In the genomic region with DNA sequence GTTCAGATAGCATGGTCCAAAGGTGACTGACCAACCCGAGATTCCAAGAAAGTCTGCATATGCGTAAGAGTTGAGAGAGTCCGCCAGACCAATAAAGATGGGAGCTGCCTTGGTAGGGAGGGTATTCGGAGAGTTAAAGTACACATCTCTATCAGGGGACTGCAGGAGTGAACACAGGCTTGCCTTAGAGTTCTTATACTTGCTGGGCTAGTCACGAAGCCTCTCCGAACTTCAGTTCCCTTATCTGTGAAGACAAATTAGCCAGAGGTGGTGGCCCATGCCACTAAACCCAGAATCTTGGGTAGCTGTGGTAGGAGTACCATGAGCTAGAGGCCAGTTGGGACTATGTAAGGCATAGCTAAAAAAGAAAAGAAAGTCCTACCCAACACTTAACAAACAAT, we compare ENCODE assay signal across 8 mouse cellular contexts. TPM values are rescaled to one million over a fixed set of nuclear protein-coding genes. Genes with fewer than 3 reads are reported as not detected.
DNase-seq lines count a peak whose midpoint lies in the region; ATAC-seq and TF ChIP-seq lines count a peak whose summit lies in the region.

No protein-coding gene starts in this region.

- peak overlapping the region; percentile 96; the same call in 1 of the 2 replicates for H3K9ac ChIP-seq in liver, embryonic 13.5 days
- H3K9ac ChIP-seq in stomach, postnatal 0 days (ENCODE audit: low read length) = no peak overlapping the region

- ATAC-seq in liver, embryonic 13.5 days (ENCODE audit: low read depth) = peak; percentile 60
- ATAC-seq in stomach, postnatal 0 days (ENCODE audit: low FRiP score, low TSS enrichment) = peak; percentile 92
- no peak for ATAC-seq in inflammation-experienced regulatory T-cells, adult 6 months

- no peak for TF ChIP-seq CTCF in stomach, postnatal 0 days (IDR thresholded peaks at IDR 0.05; ENCODE audit: low read depth)

- WGBS in hindbrain, embryonic 10.5 days = 74% methylated on average over 6 of the region's 6 CpGs
- WGBS in liver, embryonic 13.5 days (ENCODE audit: insufficient replicate concordance) = 20% methylated on average over 6 of the region's 6 CpGs
- 46% methylated on average over 6 of the region's 6 CpGs for WGBS in stomach, postnatal 0 days

- peak overlapping the region; percentile 99; the same call in 1 of the 2 replicates for H3K27ac ChIP-seq in hindbrain, embryonic 10.5 days
- H3K27ac ChIP-seq in liver, embryonic 13.5 days = peak overlapping the region; percentile 98
- H3K27ac ChIP-seq in stomach, postnatal 0 days (replicated peaks) = peak overlapping the region; percentile 100

- H3K4me1 ChIP-seq in hindbrain, embryonic 10.5 days (replicated peaks) = peaks cover 25% of the 10 kb centered on the region
- H3K4me1 ChIP-seq in liver, embryonic 13.5 days (replicated peaks) = peaks cover 33% of the 10 kb centered on the region
- H3K4me1 ChIP-seq in stomach, postnatal 0 days (replicated peaks; ENCODE audit: control insufficient read depth, insufficient read depth) = peaks cover 4% of the 10 kb centered on the region; the same call in 1 of the 2 replicates

- H3K4me2 ChIP-seq in liver, embryonic 13.5 days = peak overlapping the region; percentile 88
- H3K4me2 ChIP-seq in stomach, postnatal 0 days (replicated peaks; ENCODE audit: low read depth) = peak overlapping the region; percentile 73

- DNase-seq in embryo, embryonic 9.5 days (ENCODE audit: extremely low spot score) = peak; percentile 5
- no peak for DNase-seq in embryo, embryonic 10 days (ENCODE audit: low spot score)
- peak; percentile 31 for DNase-seq in R1 (ENCODE audit: low read depth, low spot score)
- DNase-seq in hindbrain, embryonic 10.5 days (ENCODE audit: low spot score) = no peak
- DNase-seq in liver, embryonic 13.5 days = peak; percentile 55
- peak; percentile 78 for DNase-seq in stomach, postnatal 0 days (ENCODE audit: low spot score)
- no peak for DNase-seq in adrenal gland, adult 2 months

- H3K36me3 ChIP-seq in hindbrain, embryonic 10.5 days = peaks cover 7% of the 10 kb centered on the region
- peaks cover 6% of the 10 kb centered on the region for H3K36me3 ChIP-seq in liver, embryonic 13.5 days
- no peaks in the 10 kb centered on the region for H3K36me3 ChIP-seq in stomach, postnatal 0 days (ENCODE audit: control insufficient read depth, insufficient read depth, low read length)

- no peak for TF ChIP-seq EP300 in stomach, postnatal 0 days (optimal IDR thresholded peaks at IDR 0.05)

- no peaks in the 10 kb centered on the region for H3K9me3 ChIP-seq in hindbrain, embryonic 10.5 days
- no peaks in the 10 kb centered on the region for H3K9me3 ChIP-seq in liver, embryonic 13.5 days (replicated peaks)
- H3K9me3 ChIP-seq in stomach, postnatal 0 days (ENCODE audit: control insufficient read depth, low read length) = no peaks in the 10 kb centered on the region

- no peaks in the 10 kb centered on the region for H3K27me3 ChIP-seq in hindbrain, embryonic 10.5 days (ENCODE audit: insufficient read depth, poor library complexity, severe bottlenecking)
- no peaks in the 10 kb centered on the region for H3K27me3 ChIP-seq in liver, embryonic 13.5 days
- no peaks in the 10 kb centered on the region for H3K27me3 ChIP-seq in stomach, postnatal 0 days (ENCODE audit: control insufficient read depth, insufficient read depth, low read length)

- peak overlapping the region; percentile 77 for H3K4me3 ChIP-seq in hindbrain, embryonic 10.5 days
- peak overlapping the region; percentile 85 for H3K4me3 ChIP-seq in liver, embryonic 13.5 days (replicated peaks)
- peak overlapping the region; percentile 99 for H3K4me3 ChIP-seq in stomach, postnatal 0 days (ENCODE audit: low read depth, low read length)

RNA-seq across cellular contexts. Expression of gene Dennd6a, which starts 5.1 kb away (rescaled TPM):
- 28.7 and 31.9 TPM in 2 replicates for polyA plus RNA-seq in hindbrain, embryonic 10.5 days (2016; fragmentation: Nextera tagmentation; extraction: Ambion mirVana)
- polyA plus RNA-seq in liver, embryonic 13.5 days (2015; fragmentation: Nextera tagmentation; extraction: Ambion mirVana) = 12.4 and 14.4 TPM in 2 replicates
- polyA plus RNA-seq in stomach, postnatal 0 days (2015; fragmentation: Nextera tagmentation; extraction: Ambion mirVana) = 27.0 TPM in 2 replicates
- total RNA-seq in adrenal gland, adult 2 months (2021) = 10 to 100 TPM; 33.3 to 36.4 TPM
- 11.7 and 11.8 TPM in 2 replicates for polyA plus RNA-seq in adrenal gland, adult 2 months (2012; rRNA removed)
- 1 to 10 TPM; 3.3 to 7.0 (median 3.4) TPM for polyA plus RNA-seq in inflammation-experienced regulatory T-cells, adult 6 months (2017; shearing (Covaris generic))

RNA-seq across cellular contexts. Expression of gene Slmap, which starts 44.1 kb away (rescaled TPM):
- 13.8 and 14.4 TPM in 2 replicates for polyA plus RNA-seq in hindbrain, embryonic 10.5 days (2016; fragmentation: Nextera tagmentation; extraction: Ambion mirVana)
- 10.2 and 12.1 TPM in 2 replicates for polyA plus RNA-seq in liver, embryonic 13.5 days (2015; fragmentation: Nextera tagmentation; extraction: Ambion mirVana)
- 69.0 and 76.5 TPM in 2 replicates for polyA plus RNA-seq in stomach, postnatal 0 days (2015; fragmentation: Nextera tagmentation; extraction: Ambion mirVana)
- total RNA-seq in adrenal gland, adult 2 months (2021) = 10 to 100 TPM; 87.7 to 90.0 TPM
- 54.3 and 54.4 TPM in 2 replicates for polyA plus RNA-seq in adrenal gland, adult 2 months (2012; rRNA removed)
- 10 to 100 TPM; 17.6 to 23.4 (median 19.2) TPM for polyA plus RNA-seq in inflammation-experienced regulatory T-cells, adult 6 months (2017; shearing (Covaris generic))

RNA-seq across cellular contexts. Expression of gene Arf4, which starts 59.1 kb away (rescaled TPM):
- 477 and 484 TPM in 2 replicates for polyA plus RNA-seq in hindbrain, embryonic 10.5 days (2016; fragmentation: Nextera tagmentation; extraction: Ambion mirVana)
- polyA plus RNA-seq in liver, embryonic 13.5 days (2015; fragmentation: Nextera tagmentation; extraction: Ambion mirVana) = 160 and 203 TPM in 2 replicates
- 411 and 419 TPM in 2 replicates for polyA plus RNA-seq in stomach, postnatal 0 days (2015; fragmentation: Nextera tagmentation; extraction: Ambion mirVana)
- 100 to 1,000 TPM; 169 to 191 TPM for total RNA-seq in adrenal gland, adult 2 months (2021)
- polyA plus RNA-seq in adrenal gland, adult 2 months (2012; rRNA removed) = 420 and 432 TPM in 2 replicates
- 100 to 1,000 TPM; 244 to 322 (median 274) TPM for polyA plus RNA-seq in inflammation-experienced regulatory T-cells, adult 6 months (2017; shearing (Covaris generic))

Comparison
In these comparisons a context has a peak if more than half of its experiments do, and no peak if none do; other contexts are left out.
1. DNase-seq: peak in embryo, embryonic 9.5 days (single experiment), R1 (single experiment), liver, embryonic 13.5 days (single experiment) and stomach, postnatal 0 days (single experiment); none in embryo, embryonic 10 days (single experiment), hindbrain, embryonic 10.5 days (single experiment) and adrenal gland, adult 2 months (single experiment).
2. Peak in every context shown above with its lines, with median percentiles within 50 percentile points of each other: H3K27ac ChIP-seq and H3K4me3 ChIP-seq.